Mouse (Mus musculus): ENCODE results near the gene Atp6v1a. TPM values are rescaled to one million over a fixed set of nuclear protein-coding genes. Genes with fewer than 3 reads are reported as not detected.

Atp6v1a gene
- polyA plus RNA-seq, 1 experiment, result 5.9 TPM

GRCm38 (mm10) chr16:44105211-44105610 lies 34.3 kb downstream of the Atp6v1a start:
- no peak for TF ChIP-seq CTCF (IDR thresholded peaks at IDR 0.05; ENCODE audit: extremely low read depth, insufficient read length, insufficient replicate concordance, low read depth, low read length)
- no peak for TF ChIP-seq POLR2A (IDR thresholded peaks at IDR 0.05; ENCODE audit: low read depth, low read length)
- Histone ChIP-seq H3K27ac (ENCODE audit: insufficient read depth, low read depth, low read length) (no peak overlapping the region), H3K4me3 (ENCODE audit: low read depth, low read length) (no peak overlapping the region), H3K36me3 (ENCODE audit: control insufficient read depth, insufficient read depth, low read length) (peaks cover 55% of the 10 kb centered on the region), H3K4me1 (ENCODE audit: control insufficient read depth, insufficient read depth, insufficient read length, low read length) (no peaks in the 10 kb centered on the region), H3K27me3 (ENCODE audit: control insufficient read depth, insufficient read depth, low read length) (no peaks in the 10 kb centered on the region)
- 71% methylated on average over 2 of the region's 2 CpGs for WGBS

- WGBS, result 92% methylated on average over 18 of the region's 18 CpGs
- H3K36me3 ChIP-seq (ENCODE audit: control insufficient read depth, insufficient read depth, low read length), result peaks cover 57% of the 10 kb centered on the region
- H3K4me1 ChIP-seq (ENCODE audit: control insufficient read depth, insufficient read depth, insufficient read length, low read length), result no peaks in the 10 kb centered on the region
- TF ChIP-seq POLR2A (IDR thresholded peaks at IDR 0.05; ENCODE audit: low read depth, low read length), result no peak
- no peak for TF ChIP-seq CTCF (IDR thresholded peaks at IDR 0.05; ENCODE audit: extremely low read depth, insufficient read length, insufficient replicate concordance, low read depth, low read length)
- no peak overlapping the region for H3K4me3 ChIP-seq (ENCODE audit: low read depth, low read length)
- no peaks in the 10 kb centered on the region for H3K27me3 ChIP-seq (ENCODE audit: control insufficient read depth, insufficient read depth, low read length)
- no peak overlapping the region for H3K27ac ChIP-seq (ENCODE audit: insufficient read depth, low read depth, low read length)
These were observed 35.4 kb downstream of the Atp6v1a start for GRCm38 (mm10) chr16:44103806-44104766.

GRCm38 (mm10) chr16:44102925-44103324 lies 36.6 kb downstream of the Atp6v1a start:
- no peaks in the 10 kb centered on the region for H3K27me3 ChIP-seq (ENCODE audit: control insufficient read depth, insufficient read depth, low read length)
- no peak overlapping the region for H3K4me3 ChIP-seq (ENCODE audit: low read depth, low read length)
- TF ChIP-seq CTCF (IDR thresholded peaks at IDR 0.05; ENCODE audit: extremely low read depth, insufficient read length, insufficient replicate concordance, low read depth, low read length), result no peak
- TF ChIP-seq POLR2A (IDR thresholded peaks at IDR 0.05; ENCODE audit: low read depth, low read length), result no peak
- 99% methylated on average over 2 of the region's 2 CpGs for WGBS
- H3K4me1 ChIP-seq (ENCODE audit: control insufficient read depth, insufficient read depth, insufficient read length, low read length), result no peaks in the 10 kb centered on the region
- peaks cover 60% of the 10 kb centered on the region for H3K36me3 ChIP-seq (ENCODE audit: control insufficient read depth, insufficient read depth, low read length)
- no peak overlapping the region for H3K27ac ChIP-seq (ENCODE audit: insufficient read depth, low read depth, low read length)

GRCm38 (mm10) chr16:44101181-44101710 lies 38.3 kb downstream of the Atp6v1a start:
- H3K4me1 ChIP-seq (ENCODE audit: control insufficient read depth, insufficient read depth, insufficient read length, low read length), result no peaks in the 10 kb centered on the region
- H3K4me3 ChIP-seq (ENCODE audit: low read depth, low read length), result no peak overlapping the region
- no peak for TF ChIP-seq POLR2A (IDR thresholded peaks at IDR 0.05; ENCODE audit: low read depth, low read length)
- TF ChIP-seq CTCF (IDR thresholded peaks at IDR 0.05; ENCODE audit: extremely low read depth, insufficient read length, insufficient replicate concordance, low read depth, low read length), result no peak
- H3K27ac ChIP-seq (ENCODE audit: insufficient read depth, low read depth, low read length), result no peak overlapping the region
- WGBS, result 93% methylated on average over 12 of the region's 12 CpGs
- no peaks in the 10 kb centered on the region for H3K27me3 ChIP-seq (ENCODE audit: control insufficient read depth, insufficient read depth, low read length)
- peaks cover 55% of the 10 kb centered on the region for H3K36me3 ChIP-seq (ENCODE audit: control insufficient read depth, insufficient read depth, low read length)

GRCm38 (mm10) chr16:44099377-44099776 lies 40.1 kb downstream of the Atp6v1a start:
- Histone ChIP-seq H3K27me3 (ENCODE audit: control insufficient read depth, insufficient read depth, low read length) (no peaks in the 10 kb centered on the region), H3K4me1 (ENCODE audit: control insufficient read depth, insufficient read depth, insufficient read length, low read length) (no peaks in the 10 kb centered on the region), H3K36me3 (ENCODE audit: control insufficient read depth, insufficient read depth, low read length) (peaks cover 63% of the 10 kb centered on the region), H3K4me3 (ENCODE audit: low read depth, low read length) (no peak overlapping the region), H3K27ac (ENCODE audit: insufficient read depth, low read depth, low read length) (no peak overlapping the region)
- WGBS, result 93% methylated on average over 7 of the region's 7 CpGs
- TF ChIP-seq POLR2A (IDR thresholded peaks at IDR 0.05; ENCODE audit: low read depth, low read length), result no peak
- no peak for TF ChIP-seq CTCF (IDR thresholded peaks at IDR 0.05; ENCODE audit: extremely low read depth, insufficient read length, insufficient replicate concordance, low read depth, low read length)

- no peak for TF ChIP-seq CTCF (IDR thresholded peaks at IDR 0.05; ENCODE audit: extremely low read depth, insufficient read length, insufficient replicate concordance, low read depth, low read length)
- TF ChIP-seq POLR2A (IDR thresholded peaks at IDR 0.05; ENCODE audit: low read depth, low read length), result no peak
- H3K27ac ChIP-seq (ENCODE audit: insufficient read depth, low read depth, low read length), result no peak overlapping the region
- peaks cover 41% of the 10 kb centered on the region for H3K36me3 ChIP-seq (ENCODE audit: control insufficient read depth, insufficient read depth, low read length)
- H3K27me3 ChIP-seq (ENCODE audit: control insufficient read depth, insufficient read depth, low read length), result no peaks in the 10 kb centered on the region
- H3K4me1 ChIP-seq (ENCODE audit: control insufficient read depth, insufficient read depth, insufficient read length, low read length), result no peaks in the 10 kb centered on the region
- WGBS, result 69% methylated on average over 2 of the region's 2 CpGs
- H3K4me3 ChIP-seq (ENCODE audit: low read depth, low read length), result no peak overlapping the region
These were observed 51.9 kb downstream of the Atp6v1a start for GRCm38 (mm10) chr16:44087650-44088049.
